Mouse (Mus musculus) kidney, embryonic 15.5 days (tissue): Measurements from ENCODE around the gene Plekhg6. TPM values are rescaled to one million over a fixed set of nuclear protein-coding genes. Genes with fewer than 3 reads are reported as not detected.

Experiments
- ATAC-seq: fragments of 200-750 bp; cut with Nextera tagmentation; replicated peaks from 2 replicates; pipeline ENCODE4 v1.8.0; 2017; ENCODE audit warnings: moderate TSS enrichment; ENCODE audit not compliant: low FRiP score
- H3K27ac ChIP-seq: fragments of 300-500 bp; sonication (generic); 2 replicates; pipeline ENCODE4 v1.5.1; 2015; ENCODE audit warnings: mild to moderate bottlenecking, inconsistent platforms
- H3K27me3 ChIP-seq: fragments of 300-500 bp; sonication (generic); 2 replicates; pipeline ENCODE4 v1.6.1; 2015; ENCODE audit warnings: inconsistent platforms
- H3K36me3 ChIP-seq: fragments of 300-500 bp; sonication (generic); 2 replicates; pipeline ENCODE4 v1.6.1; 2015; ENCODE audit warnings: inconsistent platforms
- H3K4me1 ChIP-seq: fragments of 300-500 bp; sonication (generic); 2 replicates; pipeline ENCODE4 v1.6.1; 2015; ENCODE audit warnings: inconsistent platforms
- H3K4me2 ChIP-seq: fragments of 300-500 bp; sonication (generic); 2 replicates; pipeline ENCODE4 v1.6.1; 2015; ENCODE audit warnings: moderate library complexity, mild to moderate bottlenecking, inconsistent platforms
- H3K4me3 ChIP-seq: fragments of 300-500 bp; sonication (generic); replicated peaks from 2 replicates; pipeline ENCODE4 v1.5.1; 2015; ENCODE audit warnings: mild to moderate bottlenecking, inconsistent platforms
- H3K9ac ChIP-seq: fragments of 300-500 bp; sonication (generic); 2 replicates; pipeline ENCODE4 v1.6.1; 2015; ENCODE audit warnings: mild to moderate bottlenecking, inconsistent platforms
- H3K9me3 ChIP-seq: fragments of 300-500 bp; sonication (generic); replicated peaks from 2 replicates; pipeline ENCODE4 v1.6.1; 2016; ENCODE audit warnings: inconsistent platforms
- WGBS: fragments of 180-500 bp; shearing (Covaris S2); methylation state at CpG from one replicate; pipeline ENCODE4 v1.1.7; 2015; ENCODE audit warnings: mixed read lengths; 5-methylcytosine and 5-hydroxymethylcytosine counted together
- polyA plus RNA-seq: library from polyadenylated mRNA; unstranded; fragments of >200 nt; fragmentation: Nextera tagmentation; extraction: Ambion mirVana; gene quantifications from 2 replicates; pipeline ENCODE4 v1.2.1, GENCODE M21; 2015

Plekhg6 gene
- polyA plus RNA-seq, 1 experiment from 2014 or later: 4.7 TPM

DNA sequence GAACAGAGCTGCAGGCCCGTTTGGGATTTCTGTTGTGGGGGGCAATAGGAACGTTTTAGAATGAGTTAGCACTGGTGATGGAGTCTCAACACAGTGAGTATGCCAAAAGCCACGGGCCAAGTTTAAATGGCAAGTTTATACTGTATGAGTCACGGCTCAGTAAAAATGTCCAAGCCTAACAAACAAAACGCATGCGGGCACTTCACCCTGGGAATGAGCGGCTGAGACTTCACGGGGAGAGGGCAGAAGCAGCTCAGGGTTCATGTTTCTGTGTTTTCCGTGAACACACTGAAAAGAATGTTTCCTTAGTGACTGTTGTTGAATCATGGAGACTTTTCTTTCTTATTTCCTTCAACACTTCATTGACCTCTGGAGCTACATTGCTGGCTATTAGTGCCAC is 32.7 kb upstream of the Plekhg6 start:
- ATAC-seq: no peak
- no peaks in the 10 kb centered on the region for H3K9me3 ChIP-seq
- WGBS: 50% methylated on average over 9 of the region's 9 CpGs
- H3K27me3 ChIP-seq: peaks cover 6% of the 10 kb centered on the region
- no peak overlapping the region for H3K4me2 ChIP-seq
- peaks cover 8% of the 10 kb centered on the region for H3K4me1 ChIP-seq
- H3K27ac ChIP-seq: no peak overlapping the region
- no peak overlapping the region for H3K4me3 ChIP-seq
- no peaks in the 10 kb centered on the region for H3K36me3 ChIP-seq
- no peak overlapping the region for H3K9ac ChIP-seq

DNA sequence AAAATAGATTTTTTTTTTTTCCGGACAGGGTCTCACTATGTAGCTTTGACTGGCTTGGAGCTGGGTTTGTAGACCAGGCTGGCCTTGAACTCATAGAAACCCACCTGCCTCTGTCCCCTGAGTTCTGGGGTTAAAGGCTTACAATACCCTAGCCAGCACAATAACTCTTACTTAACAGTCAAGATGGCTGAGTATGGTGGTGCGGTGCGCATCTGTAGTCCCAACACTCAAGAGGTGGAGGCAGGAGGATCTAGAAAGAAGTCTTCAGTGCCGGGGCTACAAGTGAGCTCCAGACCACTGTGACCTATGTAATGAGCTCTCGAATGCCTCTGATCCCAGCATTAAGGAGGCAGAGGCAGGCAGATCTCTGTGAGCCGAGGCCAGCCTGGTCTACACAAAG is 31.1 kb upstream of the Plekhg6 start:
- Histone ChIP-seq H3K4me2 (no peak overlapping the region), H3K9ac (no peak overlapping the region), H3K9me3 (no peaks in the 10 kb centered on the region), H3K36me3 (no peaks in the 10 kb centered on the region), H3K4me3 (no peak overlapping the region), H3K27ac (no peak overlapping the region), H3K27me3 (no peaks in the 10 kb centered on the region), H3K4me1 (peaks cover 8% of the 10 kb centered on the region)
- no peak for ATAC-seq
- WGBS: 92% methylated on average over 6 of the region's 6 CpGs

DNA sequence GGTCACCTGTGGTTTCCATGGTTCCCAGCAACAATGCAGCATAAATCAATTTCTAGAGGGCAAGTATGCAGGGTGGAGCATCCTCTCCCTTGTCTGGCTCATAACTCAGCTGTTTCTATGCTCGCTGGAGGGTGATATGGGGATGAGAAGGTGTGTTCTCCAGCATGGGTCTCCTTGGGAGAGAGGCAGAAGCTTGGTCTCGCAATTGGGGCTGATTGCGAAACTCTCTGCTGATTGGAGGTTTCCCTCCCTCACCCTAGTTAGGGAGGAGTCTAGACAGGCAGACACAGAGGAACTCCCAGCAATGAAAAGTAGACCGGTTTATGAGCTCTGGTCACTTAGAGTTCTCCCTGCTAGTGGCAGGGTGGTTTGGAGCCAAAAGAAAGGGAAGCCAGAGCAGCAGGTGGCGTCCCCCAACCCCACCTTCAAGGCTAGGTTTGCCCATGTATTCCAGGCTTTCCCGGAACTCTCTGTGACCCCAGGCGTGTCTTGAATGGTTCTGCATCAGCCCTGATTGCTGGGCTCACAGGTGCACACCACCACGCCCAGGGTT is 30.5 kb upstream of the Plekhg6 start:
- ATAC-seq: no peak
- WGBS: 52% methylated on average over 8 of the region's 8 CpGs
- Histone ChIP-seq H3K9me3 (no peaks in the 10 kb centered on the region), H3K9ac (no peak overlapping the region), H3K36me3 (no peaks in the 10 kb centered on the region), H3K4me1 (peaks cover 8% of the 10 kb centered on the region), H3K4me3 (no peak overlapping the region), H3K27me3 (no peaks in the 10 kb centered on the region), H3K27ac (no peak overlapping the region), H3K4me2 (no peak overlapping the region)

DNA sequence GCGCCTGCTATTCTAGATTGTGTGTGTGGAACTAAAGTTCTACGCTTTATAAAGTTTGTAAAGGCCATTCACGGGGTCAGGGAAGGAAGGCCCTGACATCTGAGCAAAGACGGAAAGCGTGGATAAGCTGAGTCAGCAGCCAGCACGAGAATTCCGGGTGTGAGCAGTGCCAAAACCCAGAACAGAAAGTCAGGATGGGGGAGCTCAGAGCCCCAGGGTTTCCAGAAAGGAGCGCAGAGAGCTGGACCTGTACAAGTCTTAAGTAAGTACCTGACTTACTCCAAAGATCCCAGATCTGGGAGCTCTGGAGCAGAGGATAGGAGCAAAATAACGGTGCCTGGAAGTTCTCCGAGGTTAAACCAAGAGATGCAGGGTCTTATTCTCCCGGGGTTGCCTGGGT is 30.0 kb upstream of the Plekhg6 start:
- Histone ChIP-seq H3K4me2 (no peak overlapping the region), H3K9ac (no peak overlapping the region), H3K4me3 (no peak overlapping the region), H3K4me1 (peaks cover 8% of the 10 kb centered on the region), H3K36me3 (no peaks in the 10 kb centered on the region), H3K9me3 (no peaks in the 10 kb centered on the region), H3K27ac (no peak overlapping the region), H3K27me3 (no peaks in the 10 kb centered on the region)
- ATAC-seq: no peak
- WGBS: 53% methylated on average over 11 of the region's 11 CpGs

DNA sequence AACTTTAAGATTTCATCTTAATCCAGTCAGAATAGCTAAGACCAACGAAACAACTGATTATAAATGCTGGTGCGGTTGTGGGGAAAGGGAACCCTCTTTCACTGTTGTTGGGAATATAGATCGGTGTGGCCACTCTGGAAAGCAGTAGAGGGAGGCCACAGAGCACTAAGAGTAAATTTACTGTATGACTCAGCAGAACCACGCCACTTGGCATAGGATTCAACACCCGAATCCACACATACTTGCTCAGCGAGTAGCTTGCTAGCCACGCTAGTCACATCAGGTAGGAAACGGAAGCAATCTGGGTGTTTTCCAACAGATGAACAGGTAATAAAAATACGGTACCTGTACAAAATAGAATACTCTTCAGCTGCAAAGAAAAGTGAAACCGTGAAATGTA is 27.1 kb upstream of the Plekhg6 start:
- H3K4me2 ChIP-seq: no peak overlapping the region
- H3K27ac ChIP-seq: no peak overlapping the region
- ATAC-seq: no peak
- no peaks in the 10 kb centered on the region for H3K27me3 ChIP-seq
- no peak overlapping the region for H3K9ac ChIP-seq
- H3K4me3 ChIP-seq: no peak overlapping the region
- peaks cover 8% of the 10 kb centered on the region for H3K4me1 ChIP-seq
- H3K36me3 ChIP-seq: no peaks in the 10 kb centered on the region
- 93% methylated on average over 10 of the region's 10 CpGs for WGBS
- no peaks in the 10 kb centered on the region for H3K9me3 ChIP-seq

DNA sequence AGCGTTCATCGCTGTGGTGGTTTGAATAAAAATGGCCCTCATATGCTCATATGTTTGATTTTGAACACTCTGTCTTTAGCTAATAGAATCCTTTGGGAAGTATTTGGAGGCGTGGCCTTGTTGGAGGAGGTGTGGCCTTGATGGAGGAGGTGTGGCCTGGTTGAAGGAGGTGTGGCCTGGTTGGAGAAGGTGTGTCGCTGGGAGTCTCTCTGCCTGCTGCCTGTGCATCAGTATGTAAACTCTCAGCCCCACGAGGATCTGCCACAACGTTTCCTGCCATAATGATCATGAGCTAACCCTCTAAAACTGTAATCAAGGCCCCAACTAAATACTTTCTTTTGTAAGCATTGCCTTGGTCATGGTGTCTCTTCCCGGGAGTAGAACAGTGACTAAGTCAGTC is 26.6 kb upstream of the Plekhg6 start:
- H3K4me1 ChIP-seq: peaks cover 8% of the 10 kb centered on the region
- no peak for ATAC-seq
- H3K4me2 ChIP-seq: no peak overlapping the region
- no peaks in the 10 kb centered on the region for H3K9me3 ChIP-seq
- H3K27me3 ChIP-seq: no peaks in the 10 kb centered on the region
- no peak overlapping the region for H3K27ac ChIP-seq
- 81% methylated on average over 7 of the region's 7 CpGs for WGBS
- no peak overlapping the region for H3K9ac ChIP-seq
- no peaks in the 10 kb centered on the region for H3K36me3 ChIP-seq
- no peak overlapping the region for H3K4me3 ChIP-seq

DNA sequence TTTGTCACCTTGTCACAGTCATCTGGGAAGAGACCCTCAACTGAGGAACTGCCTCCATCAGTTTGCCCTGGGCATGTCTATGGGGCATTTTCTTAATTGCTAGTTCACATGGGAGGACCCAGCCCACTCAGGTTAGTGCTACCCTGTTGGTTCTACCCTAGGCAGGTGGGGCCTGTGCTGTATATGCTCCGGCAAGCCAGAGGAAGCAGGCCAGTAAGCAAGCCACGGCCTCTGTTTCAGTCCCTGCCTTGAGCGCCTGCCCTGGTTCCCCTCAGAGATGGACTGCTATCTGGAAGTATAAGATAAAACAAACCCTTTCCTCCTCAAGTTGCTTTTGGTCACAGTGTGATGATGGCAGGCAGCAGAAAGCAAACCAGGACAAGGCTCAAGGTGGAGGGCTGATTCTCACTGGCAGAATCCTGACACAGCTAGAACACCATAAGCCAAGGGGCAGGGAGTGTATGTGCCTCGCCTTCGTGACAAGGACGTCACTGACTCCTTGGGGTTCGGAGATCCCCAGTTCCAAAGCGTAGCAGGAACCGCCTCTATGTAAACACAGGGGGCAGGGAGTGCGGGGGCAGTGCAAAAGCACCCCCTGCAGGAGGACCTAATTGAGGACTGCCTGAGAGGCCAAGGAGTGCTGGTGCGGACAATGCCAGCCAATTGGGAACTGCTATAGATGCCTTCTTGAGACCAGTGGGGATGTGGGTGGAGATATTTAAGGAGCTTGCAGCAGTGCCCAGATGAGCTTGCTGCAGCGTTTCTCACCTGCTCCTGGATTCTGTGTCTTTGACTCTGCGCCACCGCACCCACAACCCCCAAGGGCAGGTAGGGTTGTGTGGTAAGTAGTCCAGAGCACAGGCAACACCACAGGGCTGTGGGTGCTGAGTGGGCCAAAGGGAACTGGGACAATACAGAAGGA is 25.1 kb upstream of the Plekhg6 start:
- no peak overlapping the region for H3K4me2 ChIP-seq
- ATAC-seq: no peak

DNA sequence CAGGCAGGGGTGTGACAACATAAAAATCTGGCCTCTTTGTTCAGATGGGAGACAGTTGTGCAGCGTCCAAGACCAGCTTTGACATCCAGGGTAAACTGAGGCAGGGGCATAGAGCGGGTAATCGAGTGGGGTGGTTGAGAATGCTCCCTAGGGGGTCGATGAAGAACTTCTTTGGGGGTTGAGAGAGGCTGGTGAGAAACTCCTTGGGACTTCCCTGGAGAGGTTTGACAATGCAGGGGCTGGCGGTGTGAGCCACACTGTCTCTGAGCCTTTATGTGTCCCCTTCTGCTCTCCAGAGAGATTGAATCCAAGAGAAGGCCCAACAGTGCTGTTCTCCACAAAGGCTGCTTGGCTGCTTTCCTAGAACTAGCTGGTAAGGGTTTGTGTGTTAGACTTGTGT is 9.3 kb upstream of the Plekhg6 start:
- Histone ChIP-seq H3K4me1 (no peaks in the 10 kb centered on the region), H3K4me2 (no peak overlapping the region), H3K27me3 (no peaks in the 10 kb centered on the region), H3K27ac (no peak overlapping the region), H3K4me3 (no peak overlapping the region), H3K36me3 (no peaks in the 10 kb centered on the region), H3K9ac (no peak overlapping the region), H3K9me3 (no peaks in the 10 kb centered on the region)
- no peak for ATAC-seq
- WGBS: 90% methylated on average over 5 of the region's 5 CpGs

More for the DNA sequence above, 25.1 kb upstream of the Plekhg6 start:
- H3K4me1 ChIP-seq: peaks cover 2% of the 10 kb centered on the region; the same call in 1 of the 2 replicates
- no peak overlapping the region for H3K4me3 ChIP-seq
- H3K36me3 ChIP-seq: no peaks in the 10 kb centered on the region
- 70% methylated on average over 14 of the region's 14 CpGs for WGBS
- H3K9me3 ChIP-seq: no peaks in the 10 kb centered on the region
- no peaks in the 10 kb centered on the region for H3K27me3 ChIP-seq
- H3K27ac ChIP-seq: no peak overlapping the region
- H3K9ac ChIP-seq: no peak overlapping the region

DNA sequence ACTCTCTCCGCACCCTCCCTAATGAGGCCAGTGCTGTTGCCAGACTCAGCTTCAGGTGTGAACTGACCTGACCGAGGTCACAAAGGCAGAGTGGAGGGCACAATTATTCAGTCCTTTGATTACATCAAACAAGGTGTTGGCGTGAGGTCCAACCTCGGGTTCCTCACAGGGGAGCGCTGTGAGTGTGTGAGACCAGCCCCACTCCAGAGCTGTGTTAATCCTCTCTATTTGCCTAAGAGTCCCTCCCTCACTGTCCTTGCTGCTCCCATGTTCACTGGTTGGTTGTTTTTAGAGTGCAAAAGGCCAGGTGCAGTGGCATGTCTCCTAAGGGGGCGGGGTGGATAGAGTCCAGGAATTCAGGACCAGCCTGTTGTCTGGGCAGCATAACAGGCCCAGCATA is 5.5 kb upstream of the Plekhg6 start:
- Histone ChIP-seq H3K9me3 (no peaks in the 10 kb centered on the region), H3K36me3 (no peaks in the 10 kb centered on the region), H3K4me3 (no peak overlapping the region), H3K4me1 (peaks cover 4% of the 10 kb centered on the region), H3K4me2 (no peak overlapping the region), H3K27me3 (peaks cover 13% of the 10 kb centered on the region), H3K9ac (no peak overlapping the region), H3K27ac (no peak overlapping the region)
- no peak for ATAC-seq
- WGBS: 51% methylated on average over 6 of the region's 6 CpGs

DNA sequence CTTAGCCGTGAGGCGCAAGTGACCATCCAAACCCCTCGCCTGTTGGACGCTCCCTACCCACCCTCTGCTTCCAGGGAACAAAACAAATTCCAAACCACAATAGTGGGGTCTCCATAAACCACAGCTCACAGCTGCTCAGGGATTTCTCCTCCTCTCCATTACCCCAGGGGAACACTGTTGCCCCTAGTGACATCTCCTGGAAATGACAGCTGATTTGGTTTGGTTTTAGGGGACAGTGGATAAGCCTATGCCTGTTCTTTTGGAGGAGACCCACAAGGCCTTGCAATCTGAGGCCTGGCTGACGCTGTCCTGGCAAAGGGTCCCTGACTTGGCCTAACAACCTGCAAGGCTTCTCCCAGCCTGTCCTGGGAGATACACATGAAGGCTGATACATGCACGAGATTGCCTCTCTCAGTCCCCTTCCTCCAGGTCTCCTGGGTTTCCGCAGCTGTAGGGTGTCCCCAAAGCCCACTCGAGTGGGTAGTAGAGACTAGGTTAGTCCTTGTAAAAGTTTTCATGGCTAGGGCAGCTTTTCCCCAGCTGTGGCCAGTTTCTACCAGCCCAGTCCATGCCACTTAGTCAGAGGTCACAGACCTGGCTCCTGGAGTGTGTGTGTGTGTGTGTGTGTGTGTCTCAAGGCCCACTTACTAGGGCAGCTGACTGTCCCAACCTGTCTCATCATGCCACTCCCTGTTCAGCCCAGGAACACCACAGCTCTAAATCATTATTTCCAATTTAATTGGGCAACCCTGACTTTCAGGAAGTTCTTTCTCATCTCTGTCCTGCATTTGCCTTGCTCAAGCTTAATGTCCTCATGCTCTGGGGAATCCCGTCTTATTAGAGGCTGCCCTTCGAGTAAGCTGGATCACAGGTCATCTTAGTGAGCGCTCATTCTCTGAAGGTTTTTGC is 4.7 kb upstream of the Plekhg6 start:
- ATAC-seq: no peak
- no peak overlapping the region for H3K9ac ChIP-seq
- H3K27ac ChIP-seq: no peak overlapping the region
- no peak overlapping the region for H3K4me2 ChIP-seq
- 67% methylated on average over 11 of the region's 11 CpGs for whole genome bisulfite sequencing
- peaks cover 12% of the 10 kb centered on the region for H3K4me1 ChIP-seq
- H3K36me3 ChIP-seq: no peaks in the 10 kb centered on the region
- H3K27me3 ChIP-seq: peaks cover 21% of the 10 kb centered on the region
- no peaks in the 10 kb centered on the region for H3K9me3 ChIP-seq
- no peak overlapping the region for H3K4me3 ChIP-seq

DNA sequence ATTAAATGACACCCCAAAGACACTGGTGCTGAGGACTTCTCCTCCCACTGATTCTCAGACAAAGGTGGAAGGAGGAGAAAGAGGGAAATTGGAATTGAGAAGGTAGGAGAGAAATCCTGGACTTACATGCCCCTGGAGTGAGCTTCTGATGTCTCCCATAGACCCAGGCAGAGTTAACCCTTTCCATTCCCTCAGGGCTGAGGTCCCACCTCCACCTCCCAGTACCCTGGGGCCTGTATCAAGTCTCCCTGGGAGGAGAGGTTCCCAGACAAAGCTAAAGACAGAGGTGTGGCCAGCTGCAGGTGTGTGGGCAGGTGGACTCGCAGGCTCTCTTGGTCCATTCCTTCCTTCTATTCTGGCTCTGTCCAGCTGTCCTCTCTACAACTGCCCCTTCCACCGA is 1.4 kb upstream of the Plekhg6 start:
- H3K4me1 ChIP-seq: peaks cover 45% of the 10 kb centered on the region
- H3K27me3 ChIP-seq: peaks cover 40% of the 10 kb centered on the region
- ATAC-seq: no peak
- no peak overlapping the region for H3K4me3 ChIP-seq
- H3K4me2 ChIP-seq: no peak overlapping the region
- H3K9me3 ChIP-seq: no peaks in the 10 kb centered on the region
- no peak overlapping the region for H3K9ac ChIP-seq
- H3K27ac ChIP-seq: no peak overlapping the region
- no peaks in the 10 kb centered on the region for H3K36me3 ChIP-seq
- whole genome bisulfite sequencing: 35% methylated on average over 2 of the region's 2 CpGs

DNA sequence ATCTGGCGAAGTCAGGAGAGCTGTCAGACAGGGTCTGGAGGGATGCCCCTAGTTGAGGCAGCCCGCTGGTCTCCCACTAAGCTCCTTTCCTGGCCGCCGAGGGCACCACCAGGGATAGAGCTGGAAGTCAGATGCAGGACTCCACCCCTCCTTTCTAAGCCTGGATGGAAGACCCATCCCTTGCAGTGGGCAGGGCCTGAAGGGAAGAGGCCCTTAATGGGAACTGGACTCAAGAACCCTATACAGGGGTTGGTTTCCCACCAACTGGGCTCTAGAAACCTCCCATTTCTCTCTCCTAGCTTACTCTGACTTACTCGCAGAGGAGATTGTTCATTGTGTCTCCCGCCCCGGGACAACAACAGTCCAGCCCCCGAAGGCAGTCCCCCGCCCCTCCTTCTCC is 812 bp downstream of the Plekhg6 start:
- peak overlapping the region; percentile 93 for H3K4me2 ChIP-seq
- peak overlapping the region; percentile 53 for H3K4me3 ChIP-seq
- H3K9ac ChIP-seq: peak overlapping the region; percentile 54; the same call in 1 of the 2 replicates
- H3K27me3 ChIP-seq: peaks cover 40% of the 10 kb centered on the region
- peak; percentile 16; the same call in 1 of the 2 replicates for ATAC-seq
- H3K4me1 ChIP-seq: peaks cover 46% of the 10 kb centered on the region
- 0 out of 2 replicates have a peak overlapping the region, but pooled peaks have one; percentile 33 for H3K27ac ChIP-seq
- 4% methylated on average over 9 of the region's 9 CpGs for WGBS
- H3K9me3 ChIP-seq: no peaks in the 10 kb centered on the region
- H3K36me3 ChIP-seq: no peaks in the 10 kb centered on the region
